Mouse (Mus musculus): ENCODE data around the gene Rcan1. TPM values are rescaled to one million over a fixed set of nuclear protein-coding genes. Genes with fewer than 3 reads are reported as not detected.

Rcan1 gene
- polyA plus RNA-seq, 1 experiment from 2014 or later = 33.9 TPM

- H3K4me3 ChIP-seq (ENCODE audit: low read length) = no peak overlapping the region
- H3K9ac ChIP-seq (replicated peaks; ENCODE audit: low read length) = no peak overlapping the region
- no peaks in the 10 kb centered on the region for H3K27me3 ChIP-seq (ENCODE audit: insufficient read depth, low read length)
- H3K36me3 ChIP-seq (ENCODE audit: insufficient read depth, low read length) = no peaks in the 10 kb centered on the region
- peak; percentile 55; the same call in 1 of the 2 replicates for ATAC-seq (ENCODE audit: low FRiP score, low TSS enrichment)
- H3K9me3 ChIP-seq (ENCODE audit: low read length) = no peaks in the 10 kb centered on the region
- WGBS = 47% methylated on average over 2 of the region's 2 CpGs
- peaks cover 15% of the 10 kb centered on the region; the same call in 1 of the 2 replicates for H3K4me1 ChIP-seq (ENCODE audit: insufficient read depth, low read length)
- no peak overlapping the region for H3K4me2 ChIP-seq (replicated peaks; ENCODE audit: low read depth, low read length)
- no peak overlapping the region for H3K27ac ChIP-seq (ENCODE audit: low read length)
Observed at GRCm38 (mm10) chr16:92369260-92369659, 101.4 kb downstream of the Rcan1 start.

GRCm38 (mm10) chr16:92365477-92365876, 105.2 kb downstream of the Rcan1 start:
- ATAC-seq (ENCODE audit: low FRiP score, low TSS enrichment) = no peak
- H3K4me3 ChIP-seq (ENCODE audit: low read length) = no peak overlapping the region
- no peaks in the 10 kb centered on the region for H3K27me3 ChIP-seq (ENCODE audit: insufficient read depth, low read length)
- H3K27ac ChIP-seq (ENCODE audit: low read length) = no peak overlapping the region
- H3K36me3 ChIP-seq (ENCODE audit: insufficient read depth, low read length) = no peaks in the 10 kb centered on the region
- 66% methylated on average over 7 of the region's 7 CpGs for whole genome bisulfite sequencing
- H3K9ac ChIP-seq (replicated peaks; ENCODE audit: low read length) = no peak overlapping the region
- H3K9me3 ChIP-seq (ENCODE audit: low read length) = no peaks in the 10 kb centered on the region
- H3K4me1 ChIP-seq (ENCODE audit: insufficient read depth, low read length) = peaks cover 7% of the 10 kb centered on the region; the same call in 1 of the 2 replicates
- no peak overlapping the region for H3K4me2 ChIP-seq (replicated peaks; ENCODE audit: low read depth, low read length)

GRCm38 (mm10) chr16:92360711-92361110, 110.0 kb downstream of the Rcan1 start:
- Histone ChIP-seq H3K9me3 (ENCODE audit: low read length) (no peaks in the 10 kb centered on the region), H3K4me1 (ENCODE audit: insufficient read depth, low read length) (peaks cover 14% of the 10 kb centered on the region), H3K27ac (ENCODE audit: low read length) (no peak overlapping the region), H3K4me2 (replicated peaks; ENCODE audit: low read depth, low read length) (no peak overlapping the region), H3K9ac (replicated peaks; ENCODE audit: low read length) (no peak overlapping the region), H3K36me3 (ENCODE audit: insufficient read depth, low read length) (no peaks in the 10 kb centered on the region), H3K27me3 (ENCODE audit: insufficient read depth, low read length) (no peaks in the 10 kb centered on the region), H3K4me3 (ENCODE audit: low read length) (no peak overlapping the region)
- no peak for ATAC-seq (ENCODE audit: low FRiP score, low TSS enrichment)
- WGBS = 62% methylated on average over 7 of the region's 7 CpGs

GRCm38 (mm10) chr16:92359229-92359628, 111.4 kb downstream of the Rcan1 start, which contains the start of gene Kcne1:
Kcne1 (minus strand) TSS chr16:92359468.
- no peaks in the 10 kb centered on the region for H3K36me3 ChIP-seq (ENCODE audit: insufficient read depth, low read length)
- no peaks in the 10 kb centered on the region for H3K9me3 ChIP-seq (ENCODE audit: low read length)
- peak; percentile 49 for ATAC-seq (ENCODE audit: low FRiP score, low TSS enrichment)
- peak within 1 kb of the TSS; percentile 16 for H3K27ac ChIP-seq (ENCODE audit: low read length)
- 51% methylated on average over 9 of the region's 9 CpGs for whole genome bisulfite sequencing
- H3K27me3 ChIP-seq (ENCODE audit: insufficient read depth, low read length) = no peaks in the 10 kb centered on the region
- no peak within 1 kb of the TSS for H3K9ac ChIP-seq (replicated peaks; ENCODE audit: low read length)
- peaks cover 14% of the 10 kb centered on the region for H3K4me1 ChIP-seq (ENCODE audit: insufficient read depth, low read length)
- H3K4me2 ChIP-seq (replicated peaks; ENCODE audit: low read depth, low read length) = peak within 1 kb of the TSS; percentile 26
- H3K4me3 ChIP-seq (ENCODE audit: low read length) = no peak within 1 kb of the TSS

GRCm38 (mm10) chr16:92358734-92359133, 111.9 kb downstream of the Rcan1 start:
- Histone ChIP-seq H3K9me3 (ENCODE audit: low read length) (no peaks in the 10 kb centered on the region), H3K27me3 (ENCODE audit: insufficient read depth, low read length) (no peaks in the 10 kb centered on the region), H3K4me1 (ENCODE audit: insufficient read depth, low read length) (peaks cover 14% of the 10 kb centered on the region), H3K9ac (replicated peaks; ENCODE audit: low read length) (no peak overlapping the region), H3K4me2 (replicated peaks; ENCODE audit: low read depth, low read length) (peak overlapping the region; percentile 26), H3K4me3 (ENCODE audit: low read length) (no peak overlapping the region), H3K36me3 (ENCODE audit: insufficient read depth, low read length) (no peaks in the 10 kb centered on the region), H3K27ac (ENCODE audit: low read length) (peak overlapping the region; percentile 16)
- peak; percentile 85 for ATAC-seq (ENCODE audit: low FRiP score, low TSS enrichment)
- WGBS = 23% methylated on average over 9 of the region's 9 CpGs

GRCm38 (mm10) chr16:92357566-92357965, 113.1 kb downstream of the Rcan1 start:
- Histone ChIP-seq H3K9me3 (ENCODE audit: low read length) (no peaks in the 10 kb centered on the region), H3K27ac (ENCODE audit: low read length) (no peak overlapping the region), H3K9ac (replicated peaks; ENCODE audit: low read length) (no peak overlapping the region), H3K4me2 (replicated peaks; ENCODE audit: low read depth, low read length) (no peak overlapping the region), H3K36me3 (ENCODE audit: insufficient read depth, low read length) (no peaks in the 10 kb centered on the region), H3K4me1 (ENCODE audit: insufficient read depth, low read length) (peaks cover 14% of the 10 kb centered on the region), H3K4me3 (ENCODE audit: low read length) (no peak overlapping the region), H3K27me3 (ENCODE audit: insufficient read depth, low read length) (no peaks in the 10 kb centered on the region)
- 43% methylated on average over 10 of the region's 10 CpGs for WGBS
- ATAC-seq (ENCODE audit: low FRiP score, low TSS enrichment) = no peak

GRCm38 (mm10) chr16:92357023-92357422, 113.6 kb downstream of the Rcan1 start:
- Histone ChIP-seq H3K4me2 (replicated peaks; ENCODE audit: low read depth, low read length) (no peak overlapping the region), H3K9ac (replicated peaks; ENCODE audit: low read length) (no peak overlapping the region), H3K4me3 (ENCODE audit: low read length) (no peak overlapping the region), H3K27me3 (ENCODE audit: insufficient read depth, low read length) (no peaks in the 10 kb centered on the region), H3K36me3 (ENCODE audit: insufficient read depth, low read length) (no peaks in the 10 kb centered on the region), H3K27ac (ENCODE audit: low read length) (no peak overlapping the region), H3K4me1 (ENCODE audit: insufficient read depth, low read length) (peaks cover 14% of the 10 kb centered on the region), H3K9me3 (ENCODE audit: low read length) (no peaks in the 10 kb centered on the region)
- 56% methylated on average over 9 of the region's 9 CpGs for WGBS
- ATAC-seq (ENCODE audit: low FRiP score, low TSS enrichment) = no peak

- no peak overlapping the region for H3K4me3 ChIP-seq (ENCODE audit: low read length)
- H3K9ac ChIP-seq (replicated peaks; ENCODE audit: low read length) = no peak overlapping the region
- 76% methylated on average over 11 of the region's 11 CpGs for WGBS
- ATAC-seq (ENCODE audit: low FRiP score, low TSS enrichment) = no peak
- H3K9me3 ChIP-seq (ENCODE audit: low read length) = no peaks in the 10 kb centered on the region
- no peak overlapping the region for H3K27ac ChIP-seq (ENCODE audit: low read length)
- no peak overlapping the region for H3K4me2 ChIP-seq (replicated peaks; ENCODE audit: low read depth, low read length)
- H3K4me1 ChIP-seq (ENCODE audit: insufficient read depth, low read length) = peaks cover 14% of the 10 kb centered on the region
- no peaks in the 10 kb centered on the region for H3K36me3 ChIP-seq (ENCODE audit: insufficient read depth, low read length)
- no peaks in the 10 kb centered on the region for H3K27me3 ChIP-seq (ENCODE audit: insufficient read depth, low read length)
Observed at GRCm38 (mm10) chr16:92355982-92356381, 114.7 kb downstream of the Rcan1 start.

- WGBS = 69% methylated on average over 5 of the region's 5 CpGs
- Histone ChIP-seq H3K9me3 (ENCODE audit: low read length) (no peaks in the 10 kb centered on the region), H3K4me2 (replicated peaks; ENCODE audit: low read depth, low read length) (no peak overlapping the region), H3K9ac (replicated peaks; ENCODE audit: low read length) (no peak overlapping the region), H3K4me3 (ENCODE audit: low read length) (no peak overlapping the region), H3K4me1 (ENCODE audit: insufficient read depth, low read length) (peaks cover 14% of the 10 kb centered on the region), H3K27me3 (ENCODE audit: insufficient read depth, low read length) (no peaks in the 10 kb centered on the region), H3K27ac (ENCODE audit: low read length) (no peak overlapping the region), H3K36me3 (ENCODE audit: insufficient read depth, low read length) (no peaks in the 10 kb centered on the region)
- no peak for ATAC-seq (ENCODE audit: low FRiP score, low TSS enrichment)
Observed at GRCm38 (mm10) chr16:92355366-92355765, 115.3 kb downstream of the Rcan1 start.

GRCm38 (mm10) chr16:92353897-92354296, 116.8 kb downstream of the Rcan1 start:
- Histone ChIP-seq H3K9ac (replicated peaks; ENCODE audit: low read length) (no peak overlapping the region), H3K4me3 (ENCODE audit: low read length) (no peak overlapping the region), H3K36me3 (ENCODE audit: insufficient read depth, low read length) (no peaks in the 10 kb centered on the region), H3K27ac (ENCODE audit: low read length) (no peak overlapping the region), H3K27me3 (ENCODE audit: insufficient read depth, low read length) (no peaks in the 10 kb centered on the region), H3K9me3 (ENCODE audit: low read length) (no peaks in the 10 kb centered on the region), H3K4me1 (ENCODE audit: insufficient read depth, low read length) (peaks cover 15% of the 10 kb centered on the region), H3K4me2 (replicated peaks; ENCODE audit: low read depth, low read length) (no peak overlapping the region)
- no peak for ATAC-seq (ENCODE audit: low FRiP score, low TSS enrichment)
- whole genome bisulfite sequencing = 59% methylated on average over 2 of the region's 2 CpGs
